Mouse (Mus musculus): ENCODE measurements around the gene Ppp1r9a. TPM values are rescaled to one million over a fixed set of nuclear protein-coding genes. Genes with fewer than 3 reads are reported as not detected.
"Not testable (repeated sequence)": the region's sequence is repeated elsewhere in the genome, so short reads cannot be mapped to it uniquely, and the experiment has no call there.

Ppp1r9a gene
- polyA plus RNA-seq, 1 experiment from 2014 or later: 27.0 TPM

DNA sequence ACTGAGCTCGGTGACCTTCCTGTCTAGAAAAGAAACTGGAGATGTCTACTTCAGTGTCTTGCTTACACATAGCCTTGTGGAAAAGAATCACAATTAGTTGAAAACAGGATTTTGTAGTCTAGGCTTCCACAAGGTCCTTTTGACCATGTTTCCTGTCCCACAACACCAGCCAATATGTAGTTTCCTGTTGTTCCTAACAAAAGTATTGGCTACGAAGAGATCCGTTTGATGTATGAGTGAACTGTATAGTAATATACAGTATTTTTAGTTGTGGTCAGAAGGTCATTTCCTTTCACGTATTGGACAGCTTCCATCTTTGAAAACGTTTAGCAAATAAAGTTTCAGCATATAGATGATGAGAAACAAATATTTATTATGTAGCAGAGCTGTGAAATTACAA, 15.8 kb downstream of the Ppp1r9a start:
- Histone ChIP-seq H3K27me3 (no peaks in the 10 kb centered on the region), H3K36me3 (peaks cover 21% of the 10 kb centered on the region), H3K9ac (replicated peaks) (no peak overlapping the region), H3K4me3 (replicated peaks) (no peak overlapping the region), H3K9me3 (0 out of 2 replicates have a peak, but pooled peaks cover 4% of the 10 kb centered on the region), H3K4me2 (no peak overlapping the region), H3K27ac (no peak overlapping the region), H3K4me1 (replicated peaks) (no peaks in the 10 kb centered on the region; the same call in 1 of the 2 replicates)
- no peak for ATAC-seq (ENCODE audit: insufficient number of reproducible peaks, insufficient read depth, low FRiP score, low TSS enrichment, low read depth)
- 85% methylated on average over 5 of the region's 5 CpGs for WGBS

- not testable (repeated sequence) for H3K36me3 ChIP-seq; H3K4me3 ChIP-seq (replicated peaks); H3K4me2 ChIP-seq; H3K27me3 ChIP-seq; H3K27ac ChIP-seq; H3K9me3 ChIP-seq; H3K9ac ChIP-seq (replicated peaks); H3K4me1 ChIP-seq (replicated peaks); ATAC-seq (ENCODE audit: insufficient number of reproducible peaks, insufficient read depth, low FRiP score, low TSS enrichment, low read depth)
Measured at GRCm38 (mm10) chr6:4923791-4924190, 21.1 kb downstream of the Ppp1r9a start.

- Histone ChIP-seq H3K4me3 (replicated peaks) (no peak overlapping the region), H3K9ac (replicated peaks) (no peak overlapping the region), H3K4me1 (replicated peaks) (no peaks in the 10 kb centered on the region), H3K27ac (no peak overlapping the region), H3K36me3 (no peaks in the 10 kb centered on the region), H3K9me3 (no peaks in the 10 kb centered on the region), H3K27me3 (no peaks in the 10 kb centered on the region), H3K4me2 (no peak overlapping the region)
- 74% methylated on average over 14 of the region's 14 CpGs for WGBS
- ATAC-seq (ENCODE audit: insufficient number of reproducible peaks, insufficient read depth, low FRiP score, low TSS enrichment, low read depth): no peak
Measured at GRCm38 (mm10) chr6:4925966-4926687, 23.4 kb downstream of the Ppp1r9a start.

GRCm38 (mm10) chr6:4930321-4930720, 27.6 kb downstream of the Ppp1r9a start:
- WGBS: 87% methylated on average over 3 of the region's 3 CpGs
- Histone ChIP-seq H3K4me1 (replicated peaks) (no peaks in the 10 kb centered on the region), H3K4me2 (no peak overlapping the region), H3K4me3 (replicated peaks) (no peak overlapping the region), H3K9ac (replicated peaks) (no peak overlapping the region), H3K9me3 (no peaks in the 10 kb centered on the region), H3K36me3 (no peaks in the 10 kb centered on the region), H3K27ac (no peak overlapping the region), H3K27me3 (no peaks in the 10 kb centered on the region)
- ATAC-seq (ENCODE audit: insufficient number of reproducible peaks, insufficient read depth, low FRiP score, low TSS enrichment, low read depth): no peak

DNA sequence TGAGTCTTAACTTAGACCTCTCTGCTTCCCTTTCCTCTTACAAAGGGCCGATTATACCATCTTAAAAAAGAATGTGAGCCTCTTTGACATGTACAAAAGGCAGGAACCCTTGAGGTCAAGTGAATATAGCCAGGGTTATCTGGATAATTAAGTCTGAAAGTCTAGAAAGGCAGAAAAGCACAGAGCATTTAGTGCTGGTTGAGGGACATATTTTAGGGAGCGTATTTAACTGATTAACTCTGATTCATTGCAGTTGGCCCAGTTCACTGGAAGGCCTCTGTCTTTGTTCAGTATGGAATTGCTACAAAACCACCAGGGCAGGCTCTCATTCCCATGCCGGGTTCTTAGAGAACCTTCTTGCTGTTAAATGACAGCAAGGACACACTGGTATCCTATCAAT, 36.2 kb downstream of the Ppp1r9a start:
- H3K4me3 ChIP-seq (replicated peaks): no peak overlapping the region
- 25% methylated on average over 3 of the region's 3 CpGs for WGBS
- no peaks in the 10 kb centered on the region for H3K9me3 ChIP-seq
- no peak for ATAC-seq (ENCODE audit: insufficient number of reproducible peaks, insufficient read depth, low FRiP score, low TSS enrichment, low read depth)
- no peaks in the 10 kb centered on the region for H3K36me3 ChIP-seq
- H3K4me2 ChIP-seq: no peak overlapping the region
- H3K27me3 ChIP-seq: no peaks in the 10 kb centered on the region
- H3K4me1 ChIP-seq (replicated peaks): peaks cover 30% of the 10 kb centered on the region
- H3K9ac ChIP-seq (replicated peaks): no peak overlapping the region
- no peak overlapping the region for H3K27ac ChIP-seq

DNA sequence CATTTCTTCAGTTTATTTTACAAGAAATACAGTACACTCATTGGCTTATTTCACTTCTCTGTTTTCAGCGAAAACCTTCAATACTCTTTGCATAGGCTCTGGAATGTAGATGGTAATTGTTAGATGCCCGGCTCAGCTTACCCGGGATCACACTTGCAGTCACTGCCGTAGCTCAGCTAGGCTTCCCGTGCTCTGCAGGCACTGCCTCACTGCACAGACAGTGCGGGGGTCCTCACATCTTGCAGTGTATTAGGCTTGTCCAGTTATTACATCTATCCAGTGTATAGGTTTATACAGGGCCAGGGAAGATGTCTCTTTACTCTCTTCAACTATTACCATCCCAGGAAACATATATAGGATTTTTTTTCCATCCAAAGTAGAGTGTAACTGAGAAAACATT, 37.4 kb downstream of the Ppp1r9a start:
- H3K4me1 ChIP-seq (replicated peaks): peaks cover 30% of the 10 kb centered on the region
- H3K4me2 ChIP-seq: no peak overlapping the region
- ATAC-seq (ENCODE audit: insufficient number of reproducible peaks, insufficient read depth, low FRiP score, low TSS enrichment, low read depth): no peak
- H3K27me3 ChIP-seq: no peaks in the 10 kb centered on the region
- H3K27ac ChIP-seq: no peak overlapping the region
- no peak overlapping the region for H3K9ac ChIP-seq (replicated peaks)
- H3K9me3 ChIP-seq: no peaks in the 10 kb centered on the region
- H3K36me3 ChIP-seq: no peaks in the 10 kb centered on the region
- no peak overlapping the region for H3K4me3 ChIP-seq (replicated peaks)
- WGBS: 60% methylated on average over 6 of the region's 6 CpGs

DNA sequence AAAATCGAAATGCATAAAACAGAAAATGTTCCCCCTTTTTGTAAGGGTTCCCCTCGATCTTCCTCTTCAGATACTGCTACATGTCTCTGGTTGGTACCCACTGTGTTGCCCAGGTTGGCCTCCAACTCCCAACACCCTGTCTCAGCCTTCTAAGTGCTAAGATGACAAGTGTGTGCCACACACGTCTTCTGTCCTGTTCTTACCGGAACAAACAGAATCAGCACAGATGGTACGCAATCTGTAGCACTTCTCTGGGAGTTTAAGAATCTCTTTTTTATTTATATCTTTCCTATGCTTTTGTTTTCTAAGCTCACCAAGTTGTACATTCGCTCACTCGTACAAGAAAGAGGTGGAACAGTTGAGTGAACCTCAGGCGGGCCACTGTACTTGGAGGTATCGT, 37.9 kb downstream of the Ppp1r9a start:
- H3K36me3 ChIP-seq: no peaks in the 10 kb centered on the region
- H3K4me2 ChIP-seq: no peak overlapping the region
- ATAC-seq (ENCODE audit: insufficient number of reproducible peaks, insufficient read depth, low FRiP score, low TSS enrichment, low read depth): no peak
- no peaks in the 10 kb centered on the region for H3K27me3 ChIP-seq
- H3K4me3 ChIP-seq (replicated peaks): no peak overlapping the region
- no peak overlapping the region for H3K27ac ChIP-seq
- H3K9ac ChIP-seq (replicated peaks): no peak overlapping the region
- no peaks in the 10 kb centered on the region for H3K9me3 ChIP-seq
- 89% methylated on average over 9 of the region's 9 CpGs for WGBS
- H3K4me1 ChIP-seq (replicated peaks): peaks cover 30% of the 10 kb centered on the region

- H3K36me3 ChIP-seq: no peaks in the 10 kb centered on the region
- no peak for ATAC-seq (ENCODE audit: insufficient number of reproducible peaks, insufficient read depth, low FRiP score, low TSS enrichment, low read depth)
- no peaks in the 10 kb centered on the region for H3K27me3 ChIP-seq
- H3K9ac ChIP-seq (replicated peaks): no peak overlapping the region
- H3K27ac ChIP-seq: no peak overlapping the region
- no peak overlapping the region for H3K4me3 ChIP-seq (replicated peaks)
- peaks cover 19% of the 10 kb centered on the region for H3K4me1 ChIP-seq (replicated peaks)
- H3K9me3 ChIP-seq: no peaks in the 10 kb centered on the region
- 84% methylated on average over 2 of the region's 2 CpGs for WGBS
- H3K4me2 ChIP-seq: no peak overlapping the region
Measured at GRCm38 (mm10) chr6:4943821-4944220, 41.1 kb downstream of the Ppp1r9a start.

GRCm38 (mm10) chr6:4948056-4948455, 45.3 kb downstream of the Ppp1r9a start:
- Histone ChIP-seq H3K4me1 (replicated peaks) (peaks cover 30% of the 10 kb centered on the region), H3K4me3 (replicated peaks) (no peak overlapping the region), H3K36me3 (no peaks in the 10 kb centered on the region), H3K4me2 (no peak overlapping the region), H3K9ac (replicated peaks) (no peak overlapping the region), H3K27me3 (no peaks in the 10 kb centered on the region), H3K27ac (no peak overlapping the region), H3K9me3 (no peaks in the 10 kb centered on the region)
- WGBS: 85% methylated on average over 4 of the region's 4 CpGs
- no peak for ATAC-seq (ENCODE audit: insufficient number of reproducible peaks, insufficient read depth, low FRiP score, low TSS enrichment, low read depth)

GRCm38 (mm10) chr6:4949701-4950100, 47.0 kb downstream of the Ppp1r9a start:
- Histone ChIP-seq H3K27ac (no peak overlapping the region), H3K4me1 (replicated peaks) (peaks cover 40% of the 10 kb centered on the region), H3K9ac (replicated peaks) (no peak overlapping the region), H3K36me3 (no peaks in the 10 kb centered on the region), H3K4me3 (replicated peaks) (no peak overlapping the region), H3K4me2 (no peak overlapping the region), H3K9me3 (no peaks in the 10 kb centered on the region), H3K27me3 (no peaks in the 10 kb centered on the region)
- WGBS: 19% methylated on average over 4 of the region's 4 CpGs
- ATAC-seq (ENCODE audit: insufficient number of reproducible peaks, insufficient read depth, low FRiP score, low TSS enrichment, low read depth): no peak

DNA sequence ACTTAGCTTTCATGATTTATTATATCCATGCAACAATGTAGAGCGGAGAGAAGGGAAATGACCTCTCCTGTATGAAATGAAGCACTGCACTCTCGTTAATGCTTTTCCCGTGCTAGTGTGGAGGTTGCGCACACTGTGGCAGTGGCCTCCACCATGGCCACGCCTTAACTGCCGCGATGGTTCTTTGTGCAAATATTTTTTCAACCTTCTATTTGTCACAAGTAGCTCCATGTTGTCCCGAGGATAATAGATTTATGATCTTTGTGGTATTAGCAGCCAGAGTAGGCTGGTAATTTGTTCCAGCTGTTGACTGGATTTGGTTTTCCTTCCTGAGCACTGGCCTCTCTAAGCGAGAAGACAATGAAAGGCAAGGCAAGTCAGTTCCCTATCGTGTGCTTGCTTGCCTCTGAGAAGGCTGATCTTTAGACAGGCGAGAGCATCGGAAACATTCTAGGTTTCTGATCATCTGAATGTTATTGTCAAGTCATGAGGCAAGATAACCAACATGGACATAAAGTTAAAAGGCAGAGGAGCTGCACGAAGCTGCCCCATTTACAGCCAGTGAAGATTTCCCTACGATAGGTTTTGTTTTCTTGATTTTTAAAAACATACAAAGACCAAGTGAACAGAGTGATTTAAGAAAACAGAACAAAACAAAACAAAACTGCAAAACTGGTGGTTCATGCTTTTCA, 50.5 kb downstream of the Ppp1r9a start:
- H3K9ac ChIP-seq (replicated peaks): no peak overlapping the region

More for the DNA sequence above, 50.5 kb downstream of the Ppp1r9a start:
- WGBS: 23% methylated on average over 14 of the region's 14 CpGs
- H3K9me3 ChIP-seq: no peaks in the 10 kb centered on the region
- no peak overlapping the region for H3K4me3 ChIP-seq (replicated peaks)
- H3K27ac ChIP-seq: peak overlapping the region; percentile 75
- H3K4me1 ChIP-seq (replicated peaks): peaks cover 50% of the 10 kb centered on the region
- H3K36me3 ChIP-seq: no peaks in the 10 kb centered on the region
- peak; percentile 69; the same call in 1 of the 2 replicates for ATAC-seq (ENCODE audit: insufficient number of reproducible peaks, insufficient read depth, low FRiP score, low TSS enrichment, low read depth)
- peak overlapping the region; percentile 34 for H3K4me2 ChIP-seq
- H3K27me3 ChIP-seq: no peaks in the 10 kb centered on the region

All from limb, embryonic 12.5 days (tissue).